Mouse (Mus musculus) stomach, embryonic 15.5 days (tissue): ENCODE data around the gene Tasp1. TPM values are rescaled to one million over a fixed set of nuclear protein-coding genes. Genes with fewer than 3 reads are reported as not detected.
A peak's percentile ranks its signal among the peaks of the same experiment; 100 is the strongest.

Experiments used
- ATAC-seq: fragments of 200-750 bp; cut with Nextera tagmentation; 2 replicates; pipeline ENCODE4 v1.8.0; 2017; ENCODE audit warnings: low read depth, moderate number of reproducible peaks, moderate TSS enrichment; ENCODE audit not compliant: insufficient read depth, low FRiP score
- H3K27ac ChIP-seq: fragments of 300-500 bp; sonication (generic); 2 replicates; pipeline ENCODE4 v1.5.1; 2015; ENCODE audit warnings: mild to moderate bottlenecking, inconsistent platforms
- H3K27me3 ChIP-seq: fragments of 300-500 bp; sonication (generic); replicated peaks from 2 replicates; pipeline ENCODE4 v1.6.1; 2015; ENCODE audit warnings: inconsistent platforms
- H3K36me3 ChIP-seq: fragments of 300-500 bp; sonication (generic); 2 replicates; pipeline ENCODE4 v1.6.1; 2015; ENCODE audit warnings: inconsistent platforms
- H3K4me1 ChIP-seq: fragments of 300-500 bp; sonication (generic); 2 replicates; pipeline ENCODE4 v1.6.1; 2015; ENCODE audit warnings: inconsistent platforms
- H3K4me2 ChIP-seq: fragments of 300-500 bp; sonication (generic); 2 replicates; pipeline ENCODE4 v1.6.1; 2015; ENCODE audit warnings: mild to moderate bottlenecking, inconsistent platforms
- H3K4me3 ChIP-seq: fragments of 300-500 bp; sonication (generic); replicated peaks from 2 replicates; pipeline ENCODE4 v1.5.1; 2015; ENCODE audit warnings: inconsistent platforms
- H3K9ac ChIP-seq: fragments of 300-500 bp; sonication (generic); 2 replicates; pipeline ENCODE4 v1.6.1; 2015; ENCODE audit warnings: inconsistent platforms
- H3K9me3 ChIP-seq: fragments of 300-500 bp; sonication (generic); 2 replicates; pipeline ENCODE4 v1.6.1; 2016; ENCODE audit warnings: inconsistent platforms
- WGBS: fragments of 180-500 bp; shearing (Covaris S2); methylation state at CpG from one replicate; pipeline ENCODE4 v1.1.7; 2015; 5-methylcytosine and 5-hydroxymethylcytosine counted together
- polyA plus RNA-seq: library from polyadenylated mRNA; unstranded; fragments of >200 nt; fragmentation: Nextera tagmentation; extraction: Ambion mirVana; gene quantifications from 2 replicates; pipeline ENCODE4 v1.2.1, GENCODE M21; 2015

Gene Tasp1
- polyA plus RNA-seq = 21.5 TPM in 2 replicates

GRCm38 (mm10) chr2:140066353-140067314 lies at the start of gene Tasp1:
Gene Tasp1, minus strand, starts transcription at chr2:140066805.
- no peaks in the 10 kb centered on the region for H3K36me3 ChIP-seq
- H3K27me3 ChIP-seq = no peaks in the 10 kb centered on the region
- peak within 1 kb of the TSS; percentile 74 for H3K4me2 ChIP-seq
- H3K27ac ChIP-seq = peak within 1 kb of the TSS; percentile 87
- peak; percentile 100 for ATAC-seq
- under 1% methylated on average over 68 of the region's 68 CpGs for WGBS
- peak within 1 kb of the TSS; percentile 93 for H3K4me3 ChIP-seq
- peak within 1 kb of the TSS; percentile 89 for H3K9ac ChIP-seq
- no peaks in the 10 kb centered on the region for H3K9me3 ChIP-seq
- H3K4me1 ChIP-seq = no peaks in the 10 kb centered on the region

GRCm38 (mm10) chr2:140113851-140114250 lies 47.2 kb upstream of the Tasp1 start:
- H3K4me2 ChIP-seq = no peak overlapping the region
- 85% methylated on average over 8 of the region's 8 CpGs for whole genome bisulfite sequencing
- no peak for ATAC-seq
- no peaks in the 10 kb centered on the region for H3K36me3 ChIP-seq
- H3K4me1 ChIP-seq = no peaks in the 10 kb centered on the region
- H3K9ac ChIP-seq = no peak overlapping the region
- no peaks in the 10 kb centered on the region for H3K9me3 ChIP-seq
- H3K27ac ChIP-seq = no peak overlapping the region
- H3K4me3 ChIP-seq = no peak overlapping the region
- H3K27me3 ChIP-seq = no peaks in the 10 kb centered on the region

- Histone ChIP-seq H3K36me3 (no peaks in the 10 kb centered on the region), H3K27ac (no peak overlapping the region), H3K4me3 (no peak overlapping the region), H3K9ac (no peak overlapping the region), H3K9me3 (no peaks in the 10 kb centered on the region), H3K4me2 (no peak overlapping the region), H3K27me3 (no peaks in the 10 kb centered on the region), H3K4me1 (no peaks in the 10 kb centered on the region)
- ATAC-seq = no peak
- 37% methylated on average over 1 of the region's 1 CpGs for WGBS
Measured at GRCm38 (mm10) chr2:140108945-140109344, 42.3 kb upstream of the Tasp1 start.

- H3K27me3 ChIP-seq = no peaks in the 10 kb centered on the region
- H3K36me3 ChIP-seq = no peaks in the 10 kb centered on the region
- no peaks in the 10 kb centered on the region for H3K9me3 ChIP-seq
- H3K27ac ChIP-seq = no peak overlapping the region
- H3K4me3 ChIP-seq = no peak overlapping the region
- H3K4me1 ChIP-seq = no peaks in the 10 kb centered on the region
- H3K9ac ChIP-seq = no peak overlapping the region
- 86% methylated on average over 4 of the region's 4 CpGs for WGBS
- no peak for ATAC-seq
- H3K4me2 ChIP-seq = no peak overlapping the region
Measured at GRCm38 (mm10) chr2:140107641-140108040, 41.0 kb upstream of the Tasp1 start.

GRCm38 (mm10) chr2:140104951-140105350 lies 38.3 kb upstream of the Tasp1 start:
- Histone ChIP-seq H3K9ac (no peak overlapping the region), H3K4me3 (no peak overlapping the region), H3K27ac (no peak overlapping the region), H3K4me1 (no peaks in the 10 kb centered on the region), H3K36me3 (no peaks in the 10 kb centered on the region), H3K27me3 (no peaks in the 10 kb centered on the region), H3K9me3 (no peaks in the 10 kb centered on the region), H3K4me2 (no peak overlapping the region)
- WGBS = 56% methylated on average over 3 of the region's 3 CpGs
- no peak for ATAC-seq

GRCm38 (mm10) chr2:140100551-140101474 lies 34.2 kb upstream of the Tasp1 start:
- no peaks in the 10 kb centered on the region for H3K4me1 ChIP-seq

GRCm38 (mm10) chr2:140099971-140100370 lies 33.4 kb upstream of the Tasp1 start:
- Histone ChIP-seq H3K4me2 (no peak overlapping the region), H3K27me3 (no peaks in the 10 kb centered on the region), H3K4me1 (no peaks in the 10 kb centered on the region), H3K9me3 (no peaks in the 10 kb centered on the region), H3K9ac (no peak overlapping the region), H3K36me3 (no peaks in the 10 kb centered on the region), H3K4me3 (no peak overlapping the region), H3K27ac (no peak overlapping the region)
- 68% methylated on average over 3 of the region's 3 CpGs for WGBS
- ATAC-seq = no peak

More at GRCm38 (mm10) chr2:140100551-140101474, 34.2 kb upstream of the Tasp1 start:
- H3K9me3 ChIP-seq = no peaks in the 10 kb centered on the region
- no peaks in the 10 kb centered on the region for H3K27me3 ChIP-seq
- no peak overlapping the region for H3K9ac ChIP-seq
- no peak for ATAC-seq
- no peak overlapping the region for H3K4me2 ChIP-seq
- WGBS = 87% methylated on average over 3 of the region's 3 CpGs
- H3K27ac ChIP-seq = no peak overlapping the region
- no peak overlapping the region for H3K4me3 ChIP-seq
- no peaks in the 10 kb centered on the region for H3K36me3 ChIP-seq

- Histone ChIP-seq H3K36me3 (no peaks in the 10 kb centered on the region), H3K27ac (no peak overlapping the region), H3K4me2 (no peak overlapping the region), H3K4me3 (no peak overlapping the region), H3K4me1 (no peaks in the 10 kb centered on the region), H3K9ac (no peak overlapping the region), H3K27me3 (no peaks in the 10 kb centered on the region), H3K9me3 (no peaks in the 10 kb centered on the region)
- 66% methylated on average over 3 of the region's 3 CpGs for WGBS
- ATAC-seq = peak; percentile 96
Measured at GRCm38 (mm10) chr2:140097131-140097591, 30.6 kb upstream of the Tasp1 start.

GRCm38 (mm10) chr2:140096034-140096433 lies 29.4 kb upstream of the Tasp1 start:
- Histone ChIP-seq H3K4me3 (no peak overlapping the region), H3K4me2 (no peak overlapping the region), H3K9me3 (no peaks in the 10 kb centered on the region), H3K4me1 (no peaks in the 10 kb centered on the region), H3K27me3 (no peaks in the 10 kb centered on the region), H3K27ac (no peak overlapping the region), H3K9ac (no peak overlapping the region), H3K36me3 (no peaks in the 10 kb centered on the region)
- no peak for ATAC-seq
- 89% methylated on average over 5 of the region's 5 CpGs for WGBS

- Histone ChIP-seq H3K9me3 (no peaks in the 10 kb centered on the region), H3K4me3 (no peak overlapping the region), H3K4me2 (no peak overlapping the region), H3K27me3 (no peaks in the 10 kb centered on the region), H3K27ac (no peak overlapping the region), H3K9ac (no peak overlapping the region), H3K4me1 (no peaks in the 10 kb centered on the region), H3K36me3 (no peaks in the 10 kb centered on the region)
- ATAC-seq = no peak
- 88% methylated on average over 5 of the region's 5 CpGs for WGBS
Measured at GRCm38 (mm10) chr2:140093433-140093832, 26.8 kb upstream of the Tasp1 start.

- Histone ChIP-seq H3K4me1 (no peaks in the 10 kb centered on the region), H3K4me3 (no peak overlapping the region), H3K27me3 (no peaks in the 10 kb centered on the region), H3K9ac (no peak overlapping the region), H3K9me3 (no peaks in the 10 kb centered on the region), H3K4me2 (no peak overlapping the region), H3K36me3 (no peaks in the 10 kb centered on the region), H3K27ac (no peak overlapping the region)
- ATAC-seq = no peak
- 83% methylated on average over 7 of the region's 7 CpGs for WGBS
Measured at GRCm38 (mm10) chr2:140084245-140084644, 17.6 kb upstream of the Tasp1 start.
